Mouse (Mus musculus) heart, adult 8-10 months (tissue): ENCODE results near the gene Dscaml1. TPM values are rescaled to one million over a fixed set of nuclear protein-coding genes. Genes with fewer than 3 reads are reported as not detected.

Source experiments
- DNase-seq: peaks from one replicate; pipeline ENCODE4 v3.0.0; 2022; ENCODE audit warnings: low spot score
- total RNA-seq, 4 experiments: library from RNA; stranded (reverse); gene quantifications; 2 replicates each; pipeline ENCODE4 v1.2.4; 2022

The Dscaml1 gene
- total RNA-seq, 4 experiments from 2014 or later, result not detected

- no peak for DNase-seq
Observed at GRCm38 (mm10) chr9:45411803-45412202, 14.6 kb upstream of the Dscaml1 start.

GRCm38 (mm10) chr9:45412287-45412686, 14.1 kb upstream of the Dscaml1 start:
- peak; percentile 78 for DNase-seq

GRCm38 (mm10) chr9:45412700-45413477, 13.5 kb upstream of the Dscaml1 start:
- no peak for DNase-seq

GRCm38 (mm10) chr9:45413478-45414140, 12.8 kb upstream of the Dscaml1 start:
- no peak for DNase-seq

- DNase-seq, result no peak
Observed at GRCm38 (mm10) chr9:45415912-45416311, 10.5 kb upstream of the Dscaml1 start.

- peak; percentile 38 for DNase-seq
Observed at GRCm38 (mm10) chr9:45417245-45417644, 9.2 kb upstream of the Dscaml1 start.

GRCm38 (mm10) chr9:45418252-45418651, 8.2 kb upstream of the Dscaml1 start:
- DNase-seq, result no peak

GRCm38 (mm10) chr9:45421209-45421608, 5.2 kb upstream of the Dscaml1 start:
- DNase-seq, result no peak

GRCm38 (mm10) chr9:45422761-45423298, 3.6 kb upstream of the Dscaml1 start:
- no peak for DNase-seq

GRCm38 (mm10) chr9:45429392-45429791, 3.0 kb downstream of the Dscaml1 start:
- DNase-seq, result no peak

- no peak for DNase-seq
Observed at GRCm38 (mm10) chr9:45429951-45430697, 3.7 kb downstream of the Dscaml1 start.

- DNase-seq, result no peak
Observed at GRCm38 (mm10) chr9:45430698-45430959, 4.2 kb downstream of the Dscaml1 start.

- no peak for DNase-seq
Observed at GRCm38 (mm10) chr9:45431150-45431549, 4.7 kb downstream of the Dscaml1 start.

- no peak for DNase-seq
Observed at GRCm38 (mm10) chr9:45432639-45433038, 6.2 kb downstream of the Dscaml1 start.

GRCm38 (mm10) chr9:45433119-45433518, 6.7 kb downstream of the Dscaml1 start:
- no peak for DNase-seq

- DNase-seq, result no peak
Observed at GRCm38 (mm10) chr9:45434171-45434570, 7.7 kb downstream of the Dscaml1 start.

- DNase-seq, result no peak
Observed at GRCm38 (mm10) chr9:45439025-45439424, 12.6 kb downstream of the Dscaml1 start.

GRCm38 (mm10) chr9:45440083-45440784, 13.8 kb downstream of the Dscaml1 start:
- no peak for DNase-seq

GRCm38 (mm10) chr9:45444251-45444798, 17.9 kb downstream of the Dscaml1 start:
- no peak for DNase-seq

GRCm38 (mm10) chr9:45449658-45450057, 23.2 kb downstream of the Dscaml1 start:
- DNase-seq, result no peak

GRCm38 (mm10) chr9:45451346-45451745, 24.9 kb downstream of the Dscaml1 start:
- no peak for DNase-seq
